Mouse (Mus musculus) spleen, adult 2 months (tissue): ENCODE data around the gene Sf3b4. TPM values are rescaled to one million over a fixed set of nuclear protein-coding genes. Genes with fewer than 3 reads are reported as not detected.

Source experiments
- DNase-seq, 2 experiments: peaks; one replicate each; pipeline versions ENCODE4 v3.0.0 to v3.0.0-alpha.2; 2012 to 2021; ENCODE audit warnings: low spot score in 2 of 2, low read depth in 1 of 2
- H3K27ac ChIP-seq: fragments of 200-500 bp; 2 replicates; pipeline ENCODE4 v1.5.1; 2012; ENCODE audit warnings: low read length, inconsistent platforms; ENCODE audit not compliant: insufficient read depth
- H3K27me3 ChIP-seq: fragments of 200-500 bp; 2 replicates; pipeline ENCODE4 v1.6.1; 2012; ENCODE audit warnings: mild to moderate bottlenecking, moderate library complexity, low read length, inconsistent platforms; ENCODE audit not compliant: control insufficient read depth, insufficient read depth
- H3K36me3 ChIP-seq: fragments of 200-500 bp; 2 replicates; pipeline ENCODE4 v1.6.1; 2012; ENCODE audit warnings: mild to moderate bottlenecking, low read length, inconsistent platforms; ENCODE audit not compliant: control insufficient read depth, insufficient read depth
- H3K4me1 ChIP-seq: fragments of 200-500 bp; 2 replicates; pipeline ENCODE4 v1.6.1; 2011; ENCODE audit warnings: inconsistent platforms; ENCODE audit not compliant: control insufficient read depth, insufficient read depth, insufficient read length
- H3K4me3 ChIP-seq: fragments of 200-500 bp; 2 replicates; pipeline ENCODE4 v1.5.1; 2011; ENCODE audit warnings: mild to moderate bottlenecking, inconsistent platforms; ENCODE audit not compliant: insufficient read depth, insufficient read length; ENCODE audit errors: extremely low read depth
- CTCF ChIP-seq: fragments of 200-500 bp; IDR thresholded peaks from 2 replicates; pipeline ENCODE4 v1.5.1; 2011; ENCODE audit warnings: mild to moderate bottlenecking, inconsistent platforms; ENCODE audit not compliant: insufficient read depth, insufficient read length, insufficient replicate concordance; ENCODE audit errors: extremely low read depth
- POLR2A ChIP-seq: fragments of 200-500 bp; IDR thresholded peaks from 2 replicates; pipeline ENCODE4 v1.6.1; 2011; ENCODE audit warnings: low read depth, low read length, inconsistent platforms
- WGBS: fragments of 180-500 bp; shearing (Covaris S2); methylation state at CpG from one replicate; pipeline ENCODE4 v1.1.7; 2018; 5-methylcytosine and 5-hydroxymethylcytosine counted together
- polyA plus RNA-seq: library from polyadenylated mRNA; depleted of rRNA; stranded (reverse); fragments of >200 nt; gene quantifications from 2 replicates; pipeline ENCODE4 v1.2.3, GENCODE M21; 2012

Sf3b4 gene
- polyA plus RNA-seq, 1 experiment: 62.2 TPM

GRCm38 (mm10) chr3:96151836-96152235 lies 20.3 kb upstream of the Sf3b4 start:
- Histone ChIP-seq H3K4me1 (peaks cover 3% of the 10 kb centered on the region; the same call in 1 of the 2 replicates), H3K4me3 (no peak overlapping the region), H3K27ac (no peak overlapping the region), H3K27me3 (no peaks in the 10 kb centered on the region), H3K36me3 (peaks cover 36% of the 10 kb centered on the region)
- no peak for DNase-seq
- TF ChIP-seq CTCF (no peak), POLR2A (no peak)
- 50% methylated on average over 7 of the region's 7 CpGs for WGBS

DNA sequence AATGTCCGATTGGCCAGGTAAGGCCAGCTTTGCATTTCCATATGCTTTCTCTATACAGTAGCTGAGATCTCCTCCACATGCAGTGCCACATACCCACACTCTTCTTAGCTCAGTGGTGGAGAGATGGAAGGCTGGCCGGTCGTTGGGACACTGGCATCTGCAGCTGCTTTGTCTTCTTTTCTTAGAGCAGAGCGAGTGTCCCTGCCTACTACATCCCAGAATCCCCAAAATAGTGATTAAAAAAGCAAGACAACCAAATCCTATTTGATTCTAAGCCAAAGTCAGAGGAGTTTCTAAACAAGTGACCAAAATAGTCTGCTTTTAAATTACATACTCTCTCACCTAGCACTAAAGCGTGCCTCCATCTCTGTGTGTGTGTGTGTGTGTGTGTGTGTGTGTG lies 19.5 kb upstream of the Sf3b4 start:
- peaks cover 35% of the 10 kb centered on the region for H3K36me3 ChIP-seq
- H3K4me1 ChIP-seq: peaks cover 3% of the 10 kb centered on the region; the same call in 1 of the 2 replicates
- H3K4me3 ChIP-seq: no peak overlapping the region
- H3K27me3 ChIP-seq: no peaks in the 10 kb centered on the region
- TF ChIP-seq CTCF: no peak
- TF ChIP-seq POLR2A: no peak
- 95% methylated on average over 5 of the region's 5 CpGs for WGBS
- no peak overlapping the region for H3K27ac ChIP-seq
- DNase-seq: no peak

DNA sequence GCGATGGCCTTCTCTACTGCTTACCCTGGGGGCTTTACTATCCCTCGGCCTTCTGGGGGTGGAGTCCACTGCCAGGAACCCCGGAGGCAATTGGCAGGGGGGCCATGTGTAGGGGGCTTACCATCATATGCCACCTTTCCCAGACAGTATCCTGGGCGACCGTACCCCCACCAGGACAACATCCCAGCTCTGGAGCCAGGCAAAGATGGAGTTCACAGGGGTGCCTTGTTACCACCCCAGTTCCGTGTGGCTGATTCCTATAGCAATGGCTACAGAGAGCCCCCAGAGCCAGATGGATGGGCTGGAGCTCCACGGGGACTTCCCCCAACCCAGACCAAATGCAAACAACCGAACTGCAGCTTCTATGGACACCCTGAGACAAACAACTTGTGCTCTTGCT lies 16.6 kb upstream of the Sf3b4 start:
- H3K4me3 ChIP-seq: no peak overlapping the region
- H3K4me1 ChIP-seq: peaks cover 3% of the 10 kb centered on the region; the same call in 1 of the 2 replicates
- H3K36me3 ChIP-seq: peaks cover 35% of the 10 kb centered on the region
- H3K27me3 ChIP-seq: 0 out of 2 replicates have a peak, but pooled peaks cover 2% of the 10 kb centered on the region
- DNase-seq: no peak
- WGBS: 89% methylated on average over 8 of the region's 8 CpGs
- H3K27ac ChIP-seq: no peak overlapping the region
- TF ChIP-seq POLR2A: no peak
- no peak for TF ChIP-seq CTCF

DNA sequence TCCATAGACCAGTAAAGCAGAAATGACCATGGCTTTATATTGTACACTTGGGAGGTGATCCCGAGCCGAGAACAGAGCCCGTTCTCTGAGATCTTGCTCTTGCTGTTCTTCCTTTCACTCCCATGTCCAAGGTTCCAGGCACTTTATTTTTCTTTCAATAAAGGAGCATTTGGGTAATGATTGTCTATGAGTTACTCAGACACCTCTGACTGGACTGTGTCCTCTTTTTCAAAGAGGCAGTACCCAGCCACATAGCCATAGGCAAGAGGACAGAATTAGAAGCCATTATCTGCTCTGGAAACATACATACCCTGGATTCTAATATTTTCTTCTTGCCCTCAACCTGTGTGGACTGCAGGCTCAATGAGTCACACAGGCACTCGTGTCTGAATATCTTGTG lies 12.3 kb upstream of the Sf3b4 start:
- DNase-seq: no peak
- Histone ChIP-seq H3K4me3 (no peak overlapping the region), H3K27me3 (peaks cover 6% of the 10 kb centered on the region; the same call in 1 of the 2 replicates), H3K36me3 (peaks cover 10% of the 10 kb centered on the region), H3K27ac (no peak overlapping the region), H3K4me1 (peaks cover 8% of the 10 kb centered on the region; the same call in 1 of the 2 replicates)
- no peak for TF ChIP-seq POLR2A
- TF ChIP-seq CTCF: no peak
- 72% methylated on average over 4 of the region's 4 CpGs for WGBS

GRCm38 (mm10) chr3:96160222-96160802 lies 11.8 kb upstream of the Sf3b4 start:
- WGBS: 57% methylated on average over 4 of the region's 4 CpGs
- TF ChIP-seq CTCF (no peak), POLR2A (no peak)
- no peak for DNase-seq
- Histone ChIP-seq H3K4me3 (no peak overlapping the region), H3K36me3 (peaks cover 5% of the 10 kb centered on the region), H3K27ac (no peak overlapping the region), H3K4me1 (peaks cover 8% of the 10 kb centered on the region; the same call in 1 of the 2 replicates), H3K27me3 (peaks cover 6% of the 10 kb centered on the region; the same call in 1 of the 2 replicates)

GRCm38 (mm10) chr3:96160803-96161516 lies 11.2 kb upstream of the Sf3b4 start:
- no peak overlapping the region for H3K27ac ChIP-seq

More at GRCm38 (mm10) chr3:96160803-96161516, 11.2 kb upstream of the Sf3b4 start:
- WGBS: 8% methylated on average over 12 of the region's 12 CpGs
- no peaks in the 10 kb centered on the region for H3K36me3 ChIP-seq
- H3K27me3 ChIP-seq: peaks cover 6% of the 10 kb centered on the region; the same call in 1 of the 2 replicates
- no peak for TF ChIP-seq POLR2A
- no peak for TF ChIP-seq CTCF
- H3K4me1 ChIP-seq: peaks cover 8% of the 10 kb centered on the region; the same call in 1 of the 2 replicates
- H3K4me3 ChIP-seq: peak overlapping the region; percentile 44; the same call in 1 of the 2 replicates
- DNase-seq: no peak
